Mouse (Mus musculus): ENCODE measurements around the gene Snx14.

DNA sequence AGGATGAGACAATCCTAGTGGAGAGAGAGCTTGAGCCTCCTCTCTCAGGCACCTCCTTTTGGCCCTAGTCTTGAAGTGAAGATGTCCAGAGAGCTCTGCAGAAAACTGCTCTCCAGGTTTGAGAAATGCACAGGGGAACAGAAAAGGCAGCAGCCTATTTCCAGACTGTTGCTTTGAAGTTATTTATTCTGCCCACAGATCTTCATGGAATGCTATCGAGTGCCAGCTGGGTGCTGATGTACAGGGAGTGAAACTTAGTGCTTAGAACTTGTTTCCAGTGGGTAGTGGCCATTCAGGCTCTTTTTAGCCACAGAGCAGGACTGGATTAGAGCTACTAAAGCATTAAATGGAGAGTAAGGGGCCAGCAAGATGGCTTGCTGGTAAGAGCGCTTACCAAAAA lies 102.9 kb downstream of the Snx14 start:
- no peak for TF ChIP-seq CTCF (IDR thresholded peaks at IDR 0.05; ENCODE audit: low read depth, low read length)
- TF ChIP-seq GATA1 (IDR thresholded peaks at IDR 0.05; ENCODE audit: borderline replicate concordance, low read length) = no peak
- TF ChIP-seq TAL1 (conservative IDR thresholded peaks at IDR 0.05; ENCODE audit: low read depth, low read length) = no peak
- TF ChIP-seq POLR2AphosphoS5 (IDR thresholded peaks at IDR 0.05; ENCODE audit: insufficient replicate concordance, low read depth, low read length) = no peak
- no peak for TF ChIP-seq GATA2 (IDR thresholded peaks at IDR 0.05; ENCODE audit: borderline replicate concordance, low read depth, low read length)
